Mouse (Mus musculus) MEL (cell line): ENCODE measurements around the gene Fanci. TPM values are rescaled to one million over a fixed set of nuclear protein-coding genes. Genes with fewer than 3 reads are reported as not detected.

ENCODE experiments used
- DNase-seq: peaks from one replicate; pipeline ENCODE4 v3.0.0; 2011; ENCODE audit warnings: low read depth, low spot score
- H3K27ac ChIP-seq: 2 replicates; pipeline ENCODE4 v1.5.1; 2012; ENCODE audit warnings: low read depth, mild to moderate bottlenecking, control low read depth, low read length, moderate library complexity; ENCODE audit not compliant: control insufficient read depth
- H3K27me3 ChIP-seq, 2 experiments: fragments of 150-350 bp in 1 of 2; sonication (generic) in 1 of 2; 2 replicates each; pipeline ENCODE4 v1.6.1; 2012; ENCODE audit warnings: low read length in 2 of 2, mild to moderate bottlenecking in 2 of 2, improper control_type of control experiment in 1 of 2, moderate library complexity in 1 of 2; ENCODE audit not compliant: insufficient read depth in 2 of 2, control insufficient read depth in 1 of 2
- H3K36me3 ChIP-seq, 2 experiments: 2 replicates each; pipeline ENCODE4 v1.6.1; 2012 to 2014; ENCODE audit warnings: low read length in 2 of 2, improper control_type of control experiment in 1 of 2, inconsistent platforms in 1 of 2, mild to moderate bottlenecking in 1 of 2; ENCODE audit not compliant: insufficient read depth in 2 of 2, control insufficient read depth in 1 of 2
- H3K4me1 ChIP-seq, 2 experiments: fragments of 150-350 bp in 1 of 2; sonication (generic) in 1 of 2; 2 replicates each; pipeline ENCODE4 v1.6.1; 2012; ENCODE audit warnings: low read length in 2 of 2, improper control_type of control experiment in 1 of 2, mild to moderate bottlenecking in 1 of 2; ENCODE audit not compliant: insufficient read depth in 2 of 2, control insufficient read depth in 1 of 2
- H3K4me3 ChIP-seq, 2 experiments: fragments of 150-350 bp in 1 of 2; sonication (generic) in 1 of 2; 2 replicates each; pipeline ENCODE4 v1.5.1; 2012; ENCODE audit warnings: low read depth in 2 of 2, low read length in 2 of 2, mild to moderate bottlenecking in 2 of 2, moderate library complexity in 2 of 2, control low read depth in 1 of 2, improper control_type of control experiment in 1 of 2; ENCODE audit not compliant: control insufficient read depth in 1 of 2, insufficient read depth in 1 of 2
- H3K79me2 ChIP-seq: 2 replicates; pipeline ENCODE4 v1.6.1; 2012; ENCODE audit warnings: mild to moderate bottlenecking, low read length, moderate library complexity; ENCODE audit not compliant: control insufficient read depth, poor library complexity, insufficient read depth
- H3K9ac ChIP-seq: 2 replicates; pipeline ENCODE4 v1.6.1; 2012; ENCODE audit warnings: low read depth, mild to moderate bottlenecking, control low read depth, low read length, moderate library complexity; ENCODE audit not compliant: control insufficient read depth, poor library complexity, severe bottlenecking
- H3K9me3 ChIP-seq: fragments of 150-350 bp; sonication (generic); replicated peaks from 2 replicates; pipeline ENCODE4 v1.6.1; 2012; ENCODE audit warnings: mild to moderate bottlenecking, low read length, improper control_type of control experiment, moderate library complexity; ENCODE audit not compliant: insufficient read depth
- CHD2 ChIP-seq: IDR thresholded peaks from 2 replicates; pipeline ENCODE4 v1.6.1; 2011; ENCODE audit warnings: low read length, improper control_type of control experiment
- CTCF ChIP-seq, 3 experiments: IDR thresholded peaks in 2 of 3; conservative IDR thresholded peaks in 1 of 3; 2 replicates each; pipeline ENCODE4 v1.5.1; 2011 to 2012; ENCODE audit warnings: low read length in 3 of 3, low read depth in 2 of 3, mild to moderate bottlenecking in 2 of 3, improper control_type of control experiment in 1 of 3, inconsistent platforms in 1 of 3, mixed read lengths in 1 of 3, moderate library complexity in 1 of 3; ENCODE audit not compliant: control insufficient read depth in 1 of 3, insufficient read depth in 1 of 3, poor library complexity in 1 of 3, severe bottlenecking in 1 of 3
- E2F4 ChIP-seq: IDR thresholded peaks from 2 replicates; pipeline ENCODE4 v1.6.1; 2011; ENCODE audit warnings: low read depth, low read length, improper control_type of control experiment, borderline replicate concordance
- ELF1 ChIP-seq: IDR thresholded peaks from 2 replicates; pipeline ENCODE4 v1.6.1; 2014; ENCODE audit warnings: low read depth, mild to moderate bottlenecking, inconsistent platforms, low read length, improper control_type of control experiment, moderate library complexity
- EP300 ChIP-seq, 2 experiments: IDR thresholded peaks; 2 replicates each; pipeline ENCODE4 v1.6.1; 2011; ENCODE audit warnings: improper control_type of control experiment in 2 of 2, low read length in 2 of 2, low read depth in 1 of 2, mild to moderate bottlenecking in 1 of 2
- GATA1 ChIP-seq: IDR thresholded peaks from 2 replicates; pipeline ENCODE4 v1.6.1; 2011; ENCODE audit warnings: low read depth, low read length, improper control_type of control experiment
- JUND ChIP-seq: IDR thresholded peaks from 2 replicates; pipeline ENCODE4 v1.6.1; 2011; ENCODE audit warnings: low read depth, mild to moderate bottlenecking, improper control_type of control experiment, low read length
- KAT2A ChIP-seq: conservative IDR thresholded peaks from 2 replicates; pipeline ENCODE4 v1.6.1; 2012; ENCODE audit warnings: low read depth, low read length, improper control_type of control experiment, inconsistent platforms
- MEF2A ChIP-seq: IDR thresholded peaks from 2 replicates; pipeline ENCODE4 v1.6.1; 2014; ENCODE audit warnings: low read depth, mild to moderate bottlenecking, inconsistent platforms, low read length, improper control_type of control experiment; ENCODE audit not compliant: poor library complexity, insufficient replicate concordance, severe bottlenecking; ENCODE audit errors: extremely low read depth
- MXI1 ChIP-seq: IDR thresholded peaks from 2 replicates; pipeline ENCODE4 v1.6.1; 2011; ENCODE audit warnings: mild to moderate bottlenecking, low read depth, low read length, improper control_type of control experiment
- MYC ChIP-seq: IDR thresholded peaks from 2 replicates; pipeline ENCODE4 v1.6.1; 2011; ENCODE audit warnings: low read depth, mild to moderate bottlenecking, low read length, improper control_type of control experiment, moderate library complexity
- NELFE ChIP-seq: IDR thresholded peaks from 2 replicates; pipeline ENCODE4 v1.6.1; 2011; ENCODE audit warnings: low read depth, low read length, improper control_type of control experiment
- POLR2A ChIP-seq, 2 experiments: IDR thresholded peaks; 2 replicates each; pipeline ENCODE4 v1.6.1; 2011 to 2012; ENCODE audit warnings: low read length in 2 of 2, mild to moderate bottlenecking in 2 of 2, control low read depth in 1 of 2, improper control_type of control experiment in 1 of 2, low read depth in 1 of 2, moderate library complexity in 1 of 2; ENCODE audit not compliant: control insufficient read depth in 1 of 2, insufficient read depth in 1 of 2, poor library complexity in 1 of 2
- POLR2AphosphoS2 ChIP-seq: IDR thresholded peaks from 2 replicates; pipeline ENCODE4 v1.6.1; 2011; ENCODE audit warnings: low read length, improper control_type of control experiment
- POLR2AphosphoS5 ChIP-seq: IDR thresholded peaks from 2 replicates; pipeline ENCODE4 v1.6.1; 2012; ENCODE audit warnings: low read depth, borderline replicate concordance, mild to moderate bottlenecking, inconsistent platforms, low read length, moderate library complexity, mixed read lengths
- RAD21 ChIP-seq: IDR thresholded peaks from 2 replicates; pipeline ENCODE4 v1.6.1; 2011; ENCODE audit warnings: mild to moderate bottlenecking, low read depth, low read length, improper control_type of control experiment
- RCOR1 ChIP-seq: IDR thresholded peaks from 2 replicates; pipeline ENCODE4 v1.6.1; 2012; ENCODE audit warnings: low read depth, mild to moderate bottlenecking, inconsistent platforms, low read length, improper control_type of control experiment
- SMC3 ChIP-seq: IDR thresholded peaks from 2 replicates; pipeline ENCODE4 v1.6.1; 2011; ENCODE audit warnings: low read depth, low read length, improper control_type of control experiment
- TAL1 ChIP-seq: IDR thresholded peaks from 2 replicates; pipeline ENCODE4 v1.6.1; 2012; ENCODE audit warnings: mild to moderate bottlenecking, inconsistent platforms, low read length, moderate library complexity, mixed read lengths
- TCF12 ChIP-seq: IDR thresholded peaks from 2 replicates; pipeline ENCODE4 v1.6.1; 2014; ENCODE audit warnings: low read depth, mild to moderate bottlenecking, inconsistent platforms, low read length, improper control_type of control experiment, moderate library complexity
- USF2 ChIP-seq, 2 experiments: IDR thresholded peaks; 2 replicates each; pipeline ENCODE4 v1.6.1; 2011 to 2012; ENCODE audit warnings: improper control_type of control experiment in 2 of 2, low read length in 2 of 2, borderline replicate concordance in 1 of 2, inconsistent platforms in 1 of 2, low read depth in 1 of 2, mild to moderate bottlenecking in 1 of 2; ENCODE audit not compliant: insufficient read depth in 1 of 2
- ZC3H11A ChIP-seq: IDR thresholded peaks from 2 replicates; pipeline ENCODE4 v1.6.1; 2012; ENCODE audit warnings: low read depth, mild to moderate bottlenecking, inconsistent platforms, low read length, improper control_type of control experiment
- ZNF384 ChIP-seq: IDR thresholded peaks from 2 replicates; pipeline ENCODE4 v1.6.1; 2012; ENCODE audit warnings: low read depth, mild to moderate bottlenecking, inconsistent platforms, low read length, improper control_type of control experiment
- polyA plus RNA-seq, 2 experiments: library from polyadenylated mRNA; stranded (reverse) in 1 of 2; unstranded in 1 of 2; fragments of >175 nt in 1 of 2; fragments of >200 nt in 1 of 2; gene quantifications; 2 replicates each; pipeline versions ENCODE4 v1.2.1 to v1.2.4; 2012; ENCODE audit warnings: low replicate concordance in 2 of 2, low read depth in 1 of 2; ENCODE audit not compliant: insufficient read length in 2 of 2, insufficient read depth in 1 of 2, missing spikeins in 1 of 2
- total RNA-seq: library from RNA; depleted of rRNA; stranded (reverse); fragments of 300-350 nt; gene quantifications from 2 replicates; pipeline ENCODE4 v1.2.3, GENCODE M21; 2012

Gene Fanci
- total and polyA plus RNA-seq, 3 experiments: 8.4 to 9.0 TPM; not detected in 1

GRCm38 (mm10) chr7:79400296-79400695 lies 8.6 kb downstream of the Fanci start:
- DNase-seq: no peak
- Histone ChIP-seq H3K4me3 (no peak overlapping the region), H3K36me3 (peaks cover 0 to 3% of the 10 kb centered on the region in 2 experiments; a peak in 2 of 4 replicates), H3K9ac (no peak overlapping the region), H3K27me3 (no peaks in the 10 kb centered on the region), H3K27ac (no peak overlapping the region), H3K9me3 (no peaks in the 10 kb centered on the region), H3K4me1 (no peaks in the 10 kb centered on the region), H3K79me2 (no peaks in the 10 kb centered on the region)
- TF ChIP-seq POLR2A (IDR thresholded peaks at IDR 0.05; ENCODE audit: control insufficient read depth in 1 of 2, insufficient read depth in 1 of 2, low read depth in 1 of 2, low read length in 2 of 2, poor library complexity in 1 of 2) (no peak), CHD2 (no peak), RCOR1 (no peak), POLR2AphosphoS2 (no peak), RAD21 (no peak), POLR2AphosphoS5 (no peak), GATA1 (no peak), EP300 (IDR thresholded peaks at IDR 0.05; ENCODE audit: low read depth in 1 of 2, low read length in 2 of 2) (no peak), NELFE (no peak), E2F4 (no peak)

DNA sequence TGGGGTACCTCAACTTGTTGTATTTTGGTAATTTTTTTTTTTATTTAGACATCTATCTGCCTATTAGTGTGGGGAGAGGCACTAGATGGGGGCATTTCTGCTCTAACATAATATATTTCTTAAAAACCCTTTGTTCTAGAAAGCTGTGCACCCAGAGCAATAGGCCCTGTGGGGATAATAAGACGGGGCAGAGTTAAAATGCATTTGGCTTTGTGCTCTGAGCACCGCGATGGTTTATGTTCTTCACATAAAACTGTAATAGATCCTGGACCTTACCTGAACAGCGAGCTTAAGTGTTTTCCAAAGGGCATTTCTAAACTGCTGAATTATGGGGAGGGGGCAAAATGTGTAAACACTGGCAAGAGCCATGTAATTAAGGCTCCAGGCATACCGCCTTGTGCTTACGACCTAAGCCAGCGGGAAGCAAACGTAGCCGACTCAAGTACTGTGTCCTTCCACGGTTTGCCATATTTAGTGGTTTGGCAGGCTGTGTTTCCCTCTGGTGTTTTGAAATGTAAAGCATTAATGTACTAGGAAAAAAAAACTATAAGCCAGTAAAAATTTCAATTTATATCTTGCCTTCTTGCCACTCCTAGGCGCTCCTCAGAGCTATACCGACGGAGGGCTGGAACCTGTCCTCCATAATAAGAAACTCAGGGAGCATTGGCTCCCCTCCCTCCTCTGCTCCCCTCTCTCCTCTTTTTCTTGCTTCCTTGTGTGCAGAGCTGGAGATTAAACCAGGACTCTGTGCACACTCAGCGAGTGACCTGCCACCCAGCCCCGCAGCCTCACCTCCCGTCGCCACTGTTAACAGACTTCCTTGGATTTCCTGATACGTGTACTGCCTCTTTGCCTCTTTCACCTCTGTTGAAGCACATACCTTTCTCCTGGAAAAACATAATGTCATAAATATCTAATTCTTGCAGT lies 23.0 kb downstream of the Fanci start:
- no peak for DNase-seq
- peaks cover 0 to 4% of the 10 kb centered on the region in 2 experiments; a peak in 1 of 4 replicates for H3K36me3 ChIP-seq
- no peak overlapping the region for H3K27ac ChIP-seq

GRCm38 (mm10) chr7:79419950-79420349 lies 28.2 kb downstream of the Fanci start:
- Histone ChIP-seq H3K27ac (no peak overlapping the region), H3K9me3 (no peaks in the 10 kb centered on the region)
- no peak for TF ChIP-seq ZC3H11A
- no peak for TF ChIP-seq KAT2A
- no peak for TF ChIP-seq MEF2A
- TF ChIP-seq JUND: no peak
- TF ChIP-seq MXI1: no peak
- TF ChIP-seq SMC3: no peak
- no peak for TF ChIP-seq TCF12
- TF ChIP-seq RAD21: no peak
- TF ChIP-seq POLR2AphosphoS2: no peak
- no peak for TF ChIP-seq MYC
- TF ChIP-seq CTCF (IDR thresholded peaks at IDR 0.05 in 2 of 3, conservative IDR thresholded peaks at IDR 0.05 in 1 of 3; ENCODE audit: control insufficient read depth in 1 of 3, insufficient read depth in 1 of 3, low read depth in 2 of 3, low read length in 3 of 3, poor library complexity in 1 of 3, severe bottlenecking in 1 of 3): no peak
- no peak for TF ChIP-seq POLR2AphosphoS5
- no peak for TF ChIP-seq ELF1
- no peak for TF ChIP-seq USF2 (IDR thresholded peaks at IDR 0.05; ENCODE audit: borderline replicate concordance in 1 of 2, insufficient read depth in 1 of 2, low read depth in 1 of 2, low read length in 2 of 2)
- TF ChIP-seq TAL1: no peak
- TF ChIP-seq, all 39 proteins: peak for 0
- H3K4me1 ChIP-seq: no peaks in the 10 kb centered on the region
- no peak for DNase-seq
- no peaks in the 10 kb centered on the region for H3K27me3 ChIP-seq
- H3K4me3 ChIP-seq: no peak overlapping the region
- no peaks in the 10 kb centered on the region for H3K79me2 ChIP-seq
- no peak overlapping the region for H3K9ac ChIP-seq
- no peaks in the 10 kb centered on the region; a peak in 1 of 4 replicates for H3K36me3 ChIP-seq

More for the DNA sequence above, 23.0 kb downstream of the Fanci start:
- no peak overlapping the region for H3K4me3 ChIP-seq
- H3K4me1 ChIP-seq: no peaks in the 10 kb centered on the region
- H3K27me3 ChIP-seq: no peaks in the 10 kb centered on the region
- no peaks in the 10 kb centered on the region for H3K9me3 ChIP-seq
- no peak overlapping the region for H3K9ac ChIP-seq
- H3K79me2 ChIP-seq: no peaks in the 10 kb centered on the region
- TF ChIP-seq POLR2AphosphoS2 (no peak), ZNF384 (no peak), JUND (no peak)
